In the genomic region with DNA sequence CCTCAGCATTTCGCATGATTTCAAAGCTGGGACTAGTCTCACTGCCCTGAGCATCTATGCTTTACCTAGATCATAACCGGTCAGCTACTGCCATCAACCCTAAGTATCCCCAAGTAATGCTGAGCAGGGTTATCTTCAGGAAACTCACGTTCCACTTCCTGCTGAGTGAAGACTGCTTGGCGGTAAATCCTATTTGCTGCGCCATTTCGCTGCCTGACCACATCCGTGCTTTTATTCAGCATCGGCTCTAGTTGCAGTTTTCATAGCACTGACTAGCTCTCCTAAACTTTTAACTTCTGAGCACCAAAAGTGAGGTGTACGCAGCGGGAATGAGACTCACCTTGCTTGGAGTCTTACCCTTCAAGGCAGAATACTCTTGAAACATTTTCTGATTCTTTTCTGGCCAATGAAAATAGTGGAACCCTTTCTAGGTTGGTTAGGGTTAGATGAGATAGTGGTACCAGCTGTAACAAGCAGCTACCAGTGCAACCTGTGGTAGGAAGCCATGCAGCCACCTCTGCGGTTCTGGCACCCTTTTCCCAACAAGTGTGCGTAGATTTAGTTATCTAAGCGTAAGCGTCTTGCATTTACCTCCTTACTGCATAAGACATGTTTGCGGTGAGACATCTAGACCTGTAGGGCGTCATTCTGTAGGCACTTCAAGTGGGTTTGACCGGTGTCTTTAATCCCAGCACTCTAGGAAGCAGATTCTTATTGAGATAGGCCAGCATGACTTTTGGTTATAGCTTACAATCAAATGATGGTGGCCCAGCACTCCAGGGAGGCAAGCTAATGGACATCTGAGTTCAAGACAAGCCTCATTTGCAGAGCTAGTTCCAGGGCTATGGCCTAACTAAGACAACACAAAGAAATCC, we compare ENCODE assay signal across 14 mouse cellular contexts. TPM values are rescaled to one million over a fixed set of nuclear protein-coding genes. Genes with fewer than 3 reads are reported as not detected.
DNase-seq lines count a peak whose midpoint lies in the region; ATAC-seq and TF ChIP-seq lines count a peak whose summit lies in the region.
"Had no signal": no experiment of that assay in that cellular context is flagged by ENCODE, and none has a peak within 500 bp of the region (broad histone marks: within the 10 kb centered on the region; RNA-seq: fewer than 3 reads in every experiment).

No protein-coding gene starts in this region.

- H3K36me3 ChIP-seq in megakaryocyte, embryonic 14.5 days (replicated peaks; ENCODE audit: low read length) = peaks cover 16% of the 10 kb centered on the region
- no peaks in the 10 kb centered on the region for H3K36me3 ChIP-seq in ES-E14 (ENCODE audit: control insufficient read depth, insufficient read depth, low read length, poor library complexity, severe bottlenecking)
- H3K36me3 ChIP-seq: embryonic facial prominence, embryonic 12.5 days; heart, embryonic 15.5 days; midbrain, embryonic 13.5 days had no signal

- peak overlapping the region; percentile 91 for H3K4me3 ChIP-seq in megakaryocyte, embryonic 14.5 days (replicated peaks)
- H3K4me3 ChIP-seq in ES-E14 (ENCODE audit: insufficient read depth in 1 of 2, low read depth in 1 of 2, low read length in 2 of 2, poor library complexity in 1 of 2, severe bottlenecking in 1 of 2) = peak overlapping the region; percentile 70 to 73
- H3K4me3 ChIP-seq: embryonic facial prominence, embryonic 12.5 days; heart, embryonic 15.5 days; midbrain, embryonic 13.5 days had no signal

- DNase-seq in ES-E14 (ENCODE audit: low read depth, low spot score) = no peak
- DNase-seq in thymus, postnatal 25 days = peak; percentile 63
- no peak for DNase-seq in yolk sac, embryonic 10.5 days (ENCODE audit: low spot score)
- no peak for DNase-seq in left cerebral cortex, adult 11 months (ENCODE audit: low spot score)
- no peak for DNase-seq in urinary bladder, postnatal 4 days (ENCODE audit: low spot score in 2 of 2)
- DNase-seq: lung, embryonic 14.5 days had no signal

- H3K9me3 ChIP-seq in megakaryocyte, embryonic 14.5 days = no peaks in the 10 kb centered on the region
- H3K9me3 ChIP-seq in ES-E14 (ENCODE audit: control insufficient read depth, insufficient read depth, low read depth, low read length) = no peaks in the 10 kb centered on the region
- H3K9me3 ChIP-seq: embryonic facial prominence, embryonic 12.5 days; heart, embryonic 15.5 days; midbrain, embryonic 13.5 days had no signal

- ATAC-seq in megakaryocyte, adult 5-6 weeks (ENCODE audit: poor library complexity, severe bottlenecking) = no peak
- peak; percentile 40 for ATAC-seq in inflammation-experienced regulatory T-cells, adult 6 months
- ATAC-seq: midbrain, embryonic 13.5 days had no signal

- H3K4me1 ChIP-seq in megakaryocyte, embryonic 14.5 days = peaks cover 47% of the 10 kb centered on the region
- peaks cover 0 to 3% of the 10 kb centered on the region in 2 experiments; a peak in 2 of 4 replicates for H3K4me1 ChIP-seq in ES-E14 (ENCODE audit: control insufficient read depth in 2 of 2, insufficient read depth in 2 of 2, low read length in 2 of 2, poor library complexity in 1 of 2)

- no peaks in the 10 kb centered on the region for H3K27me3 ChIP-seq in megakaryocyte, embryonic 14.5 days (replicated peaks)
- H3K27me3 ChIP-seq: embryonic facial prominence, embryonic 12.5 days had no signal

- in situ Hi-C loops in ES-E14 (cut with MboI; ENCODE audit: low sequenced_read_pairs in 2 of 2, unreplicated experiment in 2 of 2) = no loop called here

- peak overlapping the region; percentile 64; the same call in 1 of the 2 replicates for H3K27ac ChIP-seq in ES-E14 (ENCODE audit: insufficient read depth, low read depth, low read length, poor library complexity, severe bottlenecking)
- H3K27ac ChIP-seq: embryonic facial prominence, embryonic 12.5 days; heart, embryonic 15.5 days; midbrain, embryonic 13.5 days had no signal

- H3K9ac ChIP-seq in ES-E14 (ENCODE audit: insufficient read depth, low read depth, low read length, poor library complexity, severe bottlenecking) = peak overlapping the region; percentile 68
- H3K9ac ChIP-seq: embryonic facial prominence, embryonic 12.5 days; heart, embryonic 15.5 days; lung, embryonic 14.5 days; midbrain, embryonic 13.5 days had no signal

TF ChIP-seq in ES-E14, 5 proteins besides CTCF, POLR2A, EP300 and RAD21:
- no peak for TF ChIP-seq ZNF384 (IDR thresholded peaks at IDR 0.05; ENCODE audit: low read depth, low read length)
- TF ChIP-seq CHD2 (IDR thresholded peaks at IDR 0.05; ENCODE audit: low read depth, low read length) = peak; percentile 16; the same call in 1 of the 2 replicates
- TF ChIP-seq HCFC1 (IDR thresholded peaks at IDR 0.05; ENCODE audit: borderline replicate concordance, insufficient read depth, low read length) = no peak
- no peak; the same call in 1 of the 2 replicates for TF ChIP-seq MAFK (IDR thresholded peaks at IDR 0.05; ENCODE audit: insufficient read depth, low read depth, low read length)

RNA-seq across cellular contexts. Expression of gene Hist2h2bb, which starts 4.3 kb away (rescaled TPM):
- polyA plus RNA-seq in megakaryocyte, embryonic 14.5 days (2012; ENCODE audit: insufficient read depth, low replicate concordance) = 1.0 TPM in 1 of 2 replicates, not detected in the other
- total RNA-seq in megakaryocyte, adult 5-6 weeks (2015) = 1,241 and 1,605 TPM in 2 replicates
- 11,779 and 12,958 TPM in 2 replicates for total RNA-seq in megakaryocyte, adult 5-6 weeks (2017)
- total RNA-seq in ES-E14 (2012; rRNA removed) = 1,985 and 2,453 TPM in 2 replicates
- polyA plus RNA-seq in inflammation-experienced regulatory T-cells, adult 6 months (2017; shearing (Covaris generic)) = 10 to 100 TPM in 2 of 3 experiments, 1 to 10 TPM in 1; 5.7 to 28.2 (median 20.9) TPM

RNA-seq across cellular contexts. Expression of gene Hist2h3b, which starts 5.4 kb away (rescaled TPM):
- 84.7 and 122 TPM in 2 replicates for polyA plus RNA-seq in megakaryocyte, embryonic 14.5 days (2012; ENCODE audit: insufficient read depth, low replicate concordance)
- 1,096 and 1,674 TPM in 2 replicates for total RNA-seq in megakaryocyte, adult 5-6 weeks (2015)
- 491 and 548 TPM in 2 replicates for total RNA-seq in megakaryocyte, adult 5-6 weeks (2017)
- 806 and 880 TPM in 2 replicates for total RNA-seq in ES-E14 (2012; rRNA removed)
- polyA plus RNA-seq in inflammation-experienced regulatory T-cells, adult 6 months (2017; shearing (Covaris generic)) = 10 to 100 TPM in 1 of 3 experiments, 1 to 10 TPM in 2; 4.8 to 44.5 (median 9.0) TPM

RNA-seq across cellular contexts. Expression of gene Hist2h4, which starts 10.7 kb away (rescaled TPM):
- 5.6 and 6.1 TPM in 2 replicates for polyA plus RNA-seq in megakaryocyte, embryonic 14.5 days (2012; ENCODE audit: insufficient read depth, low replicate concordance)
- total RNA-seq in megakaryocyte, adult 5-6 weeks (2015) = 187 and 212 TPM in 2 replicates
- 175 TPM in 2 replicates for total RNA-seq in megakaryocyte, adult 5-6 weeks (2017)
- 46.0 TPM in 2 replicates for total RNA-seq in ES-E14 (2012; rRNA removed)
- 1 to 10 TPM; 1.3 to 7.4 (median 5.9) TPM for polyA plus RNA-seq in inflammation-experienced regulatory T-cells, adult 6 months (2017; shearing (Covaris generic))

RNA-seq across cellular contexts. Expression of gene Fcgr1, which starts 19.9 kb away (rescaled TPM):
- polyA plus RNA-seq in megakaryocyte, embryonic 14.5 days (2012; ENCODE audit: insufficient read depth, low replicate concordance) = 0.86 and 1.7 TPM in 2 replicates
- 15.7 and 25.4 TPM in 2 replicates for total RNA-seq in megakaryocyte, adult 5-6 weeks (2015)
- total RNA-seq in megakaryocyte, adult 5-6 weeks (2017) = 24.5 and 27.9 TPM in 2 replicates
- total RNA-seq in ES-E14 (2012; rRNA removed) = not detected in 2 replicates
- under 1 TPM in 1 of 3 experiments, not detected in 2; 0.43 TPM for polyA plus RNA-seq in inflammation-experienced regulatory T-cells, adult 6 months (2017; shearing (Covaris generic))

RNA-seq across cellular contexts. Expression of gene Hist2h3c1, which starts 27.3 kb away (rescaled TPM):
- polyA plus RNA-seq in megakaryocyte, embryonic 14.5 days (2012; ENCODE audit: insufficient read depth, low replicate concordance) = not detected in 2 replicates
- 17.8 and 20.2 TPM in 2 replicates for total RNA-seq in megakaryocyte, adult 5-6 weeks (2015)
- 2.8 TPM in 1 of 2 replicates, not detected in the other for total RNA-seq in megakaryocyte, adult 5-6 weeks (2017)
- not detected in 2 replicates for total RNA-seq in ES-E14 (2012; rRNA removed)
- not detected for polyA plus RNA-seq in inflammation-experienced regulatory T-cells, adult 6 months (2017; shearing (Covaris generic))
- total RNA-seq: layer of hippocampus, postnatal 25 days; neutrophil, adult 5-6 weeks had no signal
